Mouse (Mus musculus): ENCODE results near the gene Nsf.
"Not testable (repeated sequence)": the region's sequence is repeated elsewhere in the genome, so short reads cannot be mapped to it uniquely, and the experiment has no call there.

The Nsf gene

DNA sequence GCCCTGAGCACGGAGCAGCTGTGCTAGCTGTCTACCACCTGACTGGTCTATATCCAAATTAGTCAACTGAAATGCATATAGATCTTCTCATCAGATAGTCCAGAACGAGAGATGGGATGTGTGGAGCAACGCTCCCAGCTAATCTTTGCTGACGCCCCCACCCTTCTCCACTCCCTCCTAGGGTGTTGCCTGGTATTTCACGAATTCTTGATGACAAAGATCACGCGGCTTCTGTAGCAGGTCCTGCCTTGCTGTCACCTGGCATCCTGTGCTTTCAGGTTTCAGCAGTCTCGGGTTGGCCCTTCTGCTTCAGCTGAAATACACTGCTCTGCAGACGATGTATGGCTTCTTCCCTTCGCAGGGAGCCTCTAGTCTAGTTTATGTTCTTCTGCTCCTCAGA lies 61.0 kb downstream of the Nsf start:
- no peak for DNase-seq (ENCODE audit: low read depth)

DNA sequence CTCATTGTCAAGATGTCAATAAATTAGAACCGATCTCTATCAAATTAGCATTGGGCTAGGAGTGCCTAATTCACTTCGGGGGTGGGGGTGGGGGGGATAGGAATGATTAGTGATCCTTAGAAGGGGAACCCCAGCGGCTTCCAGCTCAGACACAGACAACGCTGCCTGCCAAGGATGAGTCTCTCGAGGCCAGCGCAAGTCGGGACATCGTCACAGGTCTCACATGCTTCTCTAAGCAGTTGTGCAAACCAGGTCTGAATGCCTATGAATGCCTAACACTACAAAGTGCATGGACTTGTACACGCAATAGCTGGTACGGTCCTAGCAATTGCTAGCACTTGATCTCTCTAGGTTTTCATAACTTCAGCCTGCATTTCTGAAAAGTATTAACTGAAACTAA lies 62.1 kb downstream of the Nsf start:
- no peak for DNase-seq (ENCODE audit: low read depth)

DNA sequence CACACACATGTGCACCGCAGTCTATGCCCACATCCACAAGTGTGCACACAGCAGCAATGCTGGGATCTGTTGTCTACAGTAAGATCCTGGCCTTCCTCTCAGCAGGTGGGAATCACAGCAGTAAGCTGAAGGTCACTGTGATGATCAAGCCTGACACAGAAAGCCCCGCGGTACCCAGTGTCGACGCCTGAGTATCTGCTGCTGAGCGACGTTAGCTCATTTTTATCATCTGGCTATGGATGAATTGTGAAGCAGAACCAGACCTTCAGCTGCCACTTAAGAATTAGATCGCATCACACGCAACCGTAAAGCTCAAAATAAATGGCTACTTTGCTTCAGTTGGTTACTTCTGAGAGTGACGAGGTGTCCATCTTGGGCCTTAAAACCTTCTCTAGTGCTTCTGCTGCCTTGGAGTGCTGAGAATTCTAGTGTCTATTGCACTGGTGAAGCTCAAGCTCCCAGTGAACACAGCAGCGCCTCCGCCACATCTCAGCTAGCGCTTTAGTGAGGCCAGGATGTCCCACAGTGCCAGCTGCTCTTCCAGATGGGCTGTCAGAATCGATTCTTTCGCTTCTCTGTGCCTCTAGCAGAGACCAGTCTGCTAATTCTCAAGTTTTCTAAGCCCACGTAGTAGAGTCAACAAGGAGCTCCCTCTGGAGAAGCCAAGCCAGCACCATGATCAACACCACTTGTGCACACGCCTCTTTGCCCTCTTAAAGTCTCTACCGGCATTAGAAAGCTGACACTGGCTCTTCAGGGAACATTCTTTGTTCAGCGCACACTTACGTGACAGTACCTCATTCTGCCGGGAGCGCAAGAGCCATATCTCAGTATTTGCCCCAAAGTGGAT lies 63.3 kb downstream of the Nsf start:
- DNase-seq (ENCODE audit: low read depth): no peak

DNA sequence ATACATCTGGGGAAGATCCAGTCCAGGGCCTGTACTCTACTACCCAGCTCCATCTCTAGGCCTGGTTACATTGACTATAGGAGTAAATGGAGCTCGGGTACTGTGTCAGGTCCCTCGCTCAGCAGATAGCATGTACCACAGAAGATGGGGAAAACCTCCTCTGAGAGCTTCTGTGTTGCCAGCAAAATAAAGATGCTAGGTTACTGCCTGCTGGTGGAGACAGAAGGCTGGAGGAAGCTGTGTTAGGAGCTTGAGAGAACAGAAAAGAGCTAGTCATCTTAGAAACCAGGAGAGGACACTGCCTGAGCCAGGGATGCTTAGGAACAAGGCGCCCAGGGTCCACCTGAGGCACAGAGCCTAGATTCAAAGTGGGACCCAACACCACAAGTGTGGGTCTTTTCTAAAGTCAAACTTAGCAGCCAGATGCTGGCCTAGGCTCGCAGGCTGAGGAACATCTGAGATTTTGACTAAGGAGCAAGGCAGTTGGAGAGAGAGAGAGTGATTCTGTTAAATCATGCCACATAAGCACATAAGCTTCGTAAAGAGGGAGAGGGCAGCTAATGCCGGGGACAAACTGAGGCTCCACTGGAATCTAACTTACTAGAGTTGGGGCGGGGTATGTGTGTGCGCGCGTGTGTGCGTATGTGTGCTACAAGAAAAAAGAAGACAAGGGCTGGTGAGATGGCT lies 66.0 kb downstream of the Nsf start:
- DNase-seq (ENCODE audit: low read depth): no peak

DNA sequence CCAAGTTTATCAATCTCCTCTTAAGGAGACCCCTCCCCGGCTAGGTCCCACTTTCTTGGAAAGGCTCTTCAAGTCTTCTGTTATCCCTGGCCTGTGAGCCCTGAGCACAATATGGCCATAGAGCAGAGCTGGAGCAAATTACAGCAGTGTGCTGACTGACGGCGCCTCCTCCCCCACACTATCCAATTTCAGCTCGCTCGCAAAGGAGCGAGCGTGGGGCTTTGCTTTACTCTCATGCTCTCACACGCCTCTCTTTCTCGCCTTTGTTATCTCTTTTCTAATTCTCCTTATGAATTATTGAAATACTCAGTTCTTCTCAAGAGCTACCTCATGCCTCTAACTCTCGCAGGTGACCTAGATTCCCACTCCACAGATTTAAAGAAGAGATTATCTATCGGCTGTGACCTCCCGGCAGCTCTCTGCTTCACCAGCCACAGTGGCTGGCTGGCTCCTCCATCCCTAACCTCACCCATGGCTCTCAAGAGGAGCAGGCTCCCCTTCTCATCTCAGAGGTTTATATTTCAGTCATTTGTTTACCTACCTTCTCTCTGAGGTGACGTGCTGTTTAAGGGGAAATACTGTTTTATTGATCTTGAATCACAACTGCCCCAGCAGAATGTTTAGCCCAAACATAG lies 69.0 kb downstream of the Nsf start:
- DNase-seq (ENCODE audit: low read depth): no peak

DNA sequence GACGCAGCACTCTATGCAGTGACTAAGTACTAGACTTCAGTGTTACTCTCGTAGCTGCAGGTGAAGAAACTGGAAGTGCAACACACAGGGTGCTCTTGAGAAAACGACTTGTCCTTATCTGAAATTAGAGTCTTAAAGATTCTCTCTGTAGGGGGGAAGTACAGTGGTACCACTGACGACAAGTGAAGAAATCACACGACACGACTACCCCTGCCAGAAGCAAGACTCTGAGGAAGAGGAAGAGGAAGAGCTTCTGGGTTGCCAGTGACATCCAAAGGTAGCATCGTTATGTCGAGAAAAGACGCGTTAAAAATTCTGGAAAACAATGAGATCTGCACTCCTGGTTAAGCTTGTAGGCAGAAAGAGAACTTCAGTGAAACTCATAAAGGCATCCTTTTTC lies 70.1 kb downstream of the Nsf start:
- no peak for DNase-seq (ENCODE audit: low read depth)

DNA sequence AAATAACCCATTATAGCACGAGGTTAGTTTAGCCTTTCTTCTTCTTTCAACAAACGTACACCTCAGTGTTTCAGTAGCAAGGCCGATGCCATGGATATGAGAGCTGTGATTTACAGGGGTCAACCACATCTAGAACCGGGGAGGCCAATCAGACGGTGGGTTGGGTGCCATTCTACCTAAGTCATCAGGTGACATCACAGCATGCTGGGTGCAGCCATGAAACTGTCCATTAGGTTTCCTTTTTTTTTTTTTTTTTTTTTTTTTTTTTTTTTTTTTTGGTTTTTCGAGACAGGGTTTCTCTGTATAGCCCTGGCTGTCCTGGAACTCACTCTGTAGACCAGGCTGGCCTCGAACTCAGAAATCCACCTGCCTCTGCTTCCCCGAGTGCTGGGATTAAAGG lies 74.4 kb downstream of the Nsf start:
- not testable (repeated sequence) for DNase-seq (ENCODE audit: low read depth)

DNA sequence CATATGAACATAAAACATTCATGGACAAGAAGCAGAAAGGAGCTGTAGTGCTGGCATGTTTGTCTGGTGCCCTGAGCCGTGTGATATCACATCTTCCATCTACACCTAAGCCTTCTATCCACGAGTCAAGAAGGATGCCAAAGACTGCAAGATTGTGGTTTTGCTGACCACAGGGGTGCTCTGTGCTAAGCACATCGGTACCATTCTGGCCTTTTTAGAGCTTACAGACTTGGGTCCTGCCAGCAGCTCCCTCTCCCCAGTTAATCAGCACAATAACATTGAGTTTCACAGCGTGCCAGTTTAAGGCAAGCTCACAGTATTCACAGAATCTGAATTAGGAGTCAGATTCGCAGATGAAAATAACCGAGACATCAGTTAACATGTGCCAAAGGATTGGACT lies 75.4 kb downstream of the Nsf start:
- DNase-seq (ENCODE audit: low read depth): no peak

GRCm38 (mm10) chr11:103870352-103870751 lies 83.5 kb downstream of the Nsf start:
- no peak for DNase-seq (ENCODE audit: low read depth)

GRCm38 (mm10) chr11:103867702-103868101 lies 86.2 kb downstream of the Nsf start:
- DNase-seq (ENCODE audit: low read depth): no peak

GRCm38 (mm10) chr11:103865346-103865745 lies 88.5 kb downstream of the Nsf start:
- no peak for DNase-seq (ENCODE audit: low read depth)

GRCm38 (mm10) chr11:103864486-103864885 lies 89.4 kb downstream of the Nsf start:
- no peak for DNase-seq (ENCODE audit: low read depth)

DNA sequence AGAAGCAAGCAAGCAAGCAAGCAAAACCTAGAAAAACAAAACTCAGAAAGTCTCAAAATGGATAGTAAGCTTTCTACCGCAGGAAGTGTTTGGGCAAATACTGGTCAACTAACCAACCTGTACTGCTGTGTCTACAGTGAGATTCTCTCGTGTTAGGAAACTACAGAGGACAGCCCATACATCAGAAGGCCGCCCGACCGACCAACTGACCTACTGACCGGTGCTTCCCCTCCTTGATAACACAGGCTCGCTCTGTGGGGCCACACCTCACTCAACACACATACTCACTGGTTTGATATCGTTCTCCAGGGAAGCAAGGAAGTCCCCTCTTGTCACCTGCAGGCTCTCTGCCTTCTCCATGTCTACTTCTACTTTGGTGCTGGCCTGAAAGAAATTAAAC lies 90.9 kb downstream of the Nsf start:
- no peak for DNase-seq (ENCODE audit: low read depth)

DNA sequence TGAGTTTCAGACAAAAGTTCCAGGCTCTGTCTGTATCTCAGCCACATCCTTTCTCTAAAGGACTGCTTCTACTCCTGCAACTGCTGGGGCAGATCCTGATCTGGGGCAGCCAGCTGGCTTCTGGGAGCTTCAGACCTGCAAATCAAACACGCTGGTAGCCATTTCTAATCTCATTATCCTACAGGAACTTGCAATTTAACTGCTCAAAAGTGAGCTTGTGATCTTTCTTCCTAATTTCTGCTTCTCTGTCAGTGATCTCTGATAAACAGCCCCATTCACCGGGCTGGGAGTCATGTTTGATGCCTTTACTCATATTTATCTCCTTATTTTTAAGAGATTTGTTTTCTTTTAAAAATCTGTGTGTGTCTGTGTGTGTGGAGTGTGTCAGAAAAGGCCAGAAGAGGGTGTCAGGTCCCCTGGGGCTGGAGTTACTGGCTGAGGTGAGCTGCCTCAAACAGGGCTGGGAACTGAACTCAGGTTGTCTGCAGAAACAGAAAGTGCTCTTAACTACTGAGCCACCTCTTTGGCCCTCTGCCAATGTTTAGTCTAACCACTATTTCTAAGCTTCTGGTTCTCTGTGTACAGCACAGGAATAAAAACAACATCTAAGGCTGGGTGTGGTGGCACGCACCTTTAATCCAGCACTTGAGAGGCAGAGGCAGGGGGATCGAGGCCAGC lies 93.8 kb downstream of the Nsf start:
- no peak for DNase-seq (ENCODE audit: low read depth)

DNA sequence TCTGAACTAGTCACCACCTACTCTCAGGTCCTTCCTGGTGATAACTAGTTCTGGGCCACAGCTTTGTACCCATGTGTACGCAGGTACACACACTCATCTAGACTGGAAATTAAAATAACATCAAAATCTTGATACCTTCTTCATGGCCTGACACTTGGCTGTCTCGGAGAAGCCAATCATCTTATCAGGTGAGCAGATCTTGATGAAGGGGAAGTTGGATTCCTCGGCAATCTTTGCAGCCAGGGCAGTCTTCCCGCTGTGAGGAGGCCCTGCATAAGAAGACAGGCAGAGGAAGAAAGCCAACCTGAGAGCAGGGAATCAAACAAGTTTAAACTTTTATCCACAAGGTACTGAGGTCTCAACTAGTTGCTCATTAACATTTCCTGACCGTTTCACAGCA lies 95.1 kb downstream of the Nsf start:
- no peak for DNase-seq (ENCODE audit: low read depth)

DNA sequence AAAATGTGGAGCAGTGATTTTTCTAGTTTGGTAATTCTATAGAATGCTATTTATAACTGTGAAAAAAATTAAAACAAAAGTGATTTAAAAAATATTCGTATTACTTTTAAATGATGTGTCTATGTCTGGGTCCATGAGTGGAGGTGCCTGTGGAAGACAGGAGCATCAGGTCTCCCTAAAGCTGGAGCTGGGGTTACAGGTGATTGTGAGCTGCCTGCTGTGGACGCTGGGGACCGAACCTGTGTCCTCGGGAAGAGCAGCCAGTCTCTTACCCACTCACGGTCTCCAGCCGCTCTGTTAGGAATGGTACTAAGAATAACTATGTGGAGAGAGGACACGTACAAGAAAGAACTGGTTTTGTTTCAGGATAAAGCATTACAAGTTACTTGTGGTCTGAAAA lies 97.2 kb downstream of the Nsf start:
- DNase-seq (ENCODE audit: low read depth): no peak

DNA sequence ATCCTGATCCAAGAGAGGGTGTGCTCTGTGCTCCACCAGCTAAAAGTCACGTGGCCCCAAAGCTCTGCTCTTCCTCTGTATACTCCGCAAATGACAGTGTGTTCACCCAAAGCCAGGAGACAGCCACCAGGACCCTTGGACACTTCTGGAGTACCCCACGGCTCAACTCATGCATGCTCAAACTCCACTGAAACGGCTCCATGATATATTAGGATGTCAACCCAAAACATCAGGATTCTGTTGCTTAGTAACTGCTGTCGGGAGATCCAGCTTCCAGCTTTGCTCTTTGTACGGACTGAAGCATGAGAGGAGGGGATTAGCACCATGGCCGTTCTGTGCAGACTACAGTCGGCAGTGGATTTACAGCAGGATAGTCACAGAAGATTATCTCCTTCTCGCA lies 99.6 kb downstream of the Nsf start:
- no peak for DNase-seq (ENCODE audit: low read depth)

GRCm38 (mm10) chr11:103853284-103853920 lies 100.5 kb downstream of the Nsf start:
- no peak for DNase-seq (ENCODE audit: low read depth)

DNA sequence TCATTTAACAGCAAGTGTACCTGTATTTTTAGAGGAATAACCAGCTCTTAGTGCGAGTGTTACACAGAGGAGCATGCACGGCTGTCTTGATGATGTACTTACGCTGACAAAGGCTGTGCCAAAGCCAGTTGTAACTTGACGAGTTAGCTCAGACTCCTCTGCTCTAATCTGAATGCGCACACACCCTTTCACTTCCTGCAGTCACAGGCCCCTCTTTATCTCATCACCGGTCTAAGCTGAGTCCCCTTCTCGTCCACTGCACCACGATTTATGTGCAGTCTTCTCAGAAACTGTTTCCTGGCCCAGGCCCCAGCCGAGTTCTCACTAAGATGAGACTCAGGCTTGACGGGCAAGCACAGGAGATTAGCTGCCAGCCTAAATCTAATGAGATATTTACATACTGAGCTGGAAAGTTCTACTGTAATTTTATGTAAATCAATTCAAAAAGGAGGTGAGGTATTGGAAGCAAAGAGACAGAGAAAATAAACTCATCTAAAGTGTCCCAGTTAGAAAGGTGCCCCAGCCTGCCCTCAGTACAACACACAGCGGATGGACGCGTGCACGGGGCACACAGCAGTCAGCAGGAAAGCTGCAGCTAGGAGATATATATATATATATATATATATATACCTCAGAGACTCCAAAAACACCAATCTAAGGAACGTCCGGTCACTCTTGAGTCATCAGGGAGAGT lies 101.1 kb downstream of the Nsf start:
- peak; percentile 36 for DNase-seq (ENCODE audit: low read depth)

DNA sequence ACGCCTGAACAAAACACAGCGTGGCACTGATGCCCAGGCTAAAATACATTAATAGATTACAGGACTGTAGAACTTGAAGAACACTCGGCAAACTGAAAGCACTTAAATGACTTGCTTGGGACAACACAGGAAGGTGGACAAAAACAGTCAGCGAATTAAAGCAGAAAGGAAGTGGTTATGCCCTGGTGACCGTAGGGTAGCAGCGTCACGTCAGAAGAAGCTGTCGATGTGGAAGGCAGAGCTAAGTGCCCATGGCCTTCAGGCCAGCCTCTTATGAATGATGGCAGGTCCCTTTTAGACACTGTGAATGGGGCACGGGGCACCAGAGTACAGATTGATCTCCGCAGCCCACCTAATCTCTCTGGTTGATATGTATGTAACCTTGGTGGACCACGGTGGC lies 105.6 kb downstream of the Nsf start:
- no peak for DNase-seq (ENCODE audit: low read depth)

- DNase-seq (ENCODE audit: low read depth): no peak
These were observed 113.0 kb downstream of the Nsf start for GRCm38 (mm10) chr11:103840834-103841233.

DNA sequence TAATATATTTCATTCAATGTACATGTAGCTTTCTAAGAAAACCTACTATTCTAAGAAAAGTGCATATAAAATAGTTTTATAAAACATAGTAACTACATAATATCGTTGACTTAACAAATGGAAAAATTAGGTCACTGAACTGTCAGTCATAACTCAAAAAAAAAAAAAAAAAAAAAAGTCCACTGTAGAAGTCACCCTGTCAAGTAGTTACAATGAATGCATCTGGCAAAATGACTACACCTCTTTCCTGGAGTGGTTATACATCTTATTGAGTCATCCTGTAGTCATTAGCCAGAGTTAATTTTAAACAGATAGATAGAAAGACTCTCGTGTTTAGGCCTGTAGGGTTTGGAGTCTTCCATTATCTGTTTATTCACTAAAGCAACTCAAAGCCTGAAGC lies 114.9 kb downstream of the Nsf start:
- DNase-seq (ENCODE audit: low read depth): no peak
